Mouse (Mus musculus) c-Kit-positive CD71-positive TER-119-positive erythroid progenitor cells, embryonic 14.5 days (primary cell): Measurements from ENCODE around the gene Gm10799.
"Not testable (repeated sequence)": the region's sequence is repeated elsewhere in the genome, so short reads cannot be mapped to it uniquely, and the experiment has no call there.

ENCODE experiments used
- DNase-seq: peaks from one replicate; pipeline ENCODE4 v3.0.0-alpha.2; 2013; ENCODE audit warnings: low spot score

Gene Gm10799

DNA sequence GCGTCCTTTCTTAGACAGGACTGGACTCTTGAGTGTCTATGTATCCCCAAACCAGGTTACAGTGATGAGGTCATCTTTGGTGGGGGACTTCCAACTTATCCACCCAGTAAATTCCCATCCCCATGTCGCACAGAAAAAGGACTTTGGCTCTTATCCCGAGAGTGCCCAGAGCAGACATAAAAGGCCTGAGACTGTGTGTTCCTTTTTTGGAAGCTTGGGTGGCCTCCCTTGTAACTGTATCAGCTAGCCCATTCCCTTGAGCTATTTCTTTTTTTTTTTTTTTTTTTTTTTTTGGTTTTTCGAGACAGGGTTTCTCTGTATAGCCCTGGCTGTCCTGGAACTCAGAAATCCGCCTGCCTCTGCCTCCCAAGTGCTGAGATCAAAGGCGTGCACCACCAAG lies 2.8 kb downstream of the Gm10799 start, which contains the start of gene Gm10912:
Gene Gm10912, plus strand, starts transcription at position 301 of the 400 bp plus-strand sequence.
- DNase-seq: not testable (repeated sequence)

DNA sequence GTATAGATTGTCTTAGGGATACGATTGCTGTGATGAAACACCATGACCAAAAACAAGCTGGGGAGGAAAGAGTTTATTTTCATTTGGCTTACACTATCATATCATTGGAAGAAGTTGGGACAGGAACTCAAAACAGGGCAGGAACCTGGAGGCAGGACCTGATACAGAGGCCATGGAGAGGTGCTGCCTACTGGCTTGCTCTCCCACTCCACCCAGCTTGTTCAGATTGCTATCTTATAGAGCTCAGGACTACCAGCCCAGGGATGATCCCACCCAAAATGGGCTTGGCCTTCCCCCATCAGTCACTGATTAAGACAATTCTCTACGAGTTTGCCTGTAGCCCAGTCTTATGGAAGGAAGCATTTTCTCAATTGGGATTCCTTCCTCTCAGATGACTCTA lies 4.2 kb downstream of the Gm10799 start:
- DNase-seq: no peak

DNA sequence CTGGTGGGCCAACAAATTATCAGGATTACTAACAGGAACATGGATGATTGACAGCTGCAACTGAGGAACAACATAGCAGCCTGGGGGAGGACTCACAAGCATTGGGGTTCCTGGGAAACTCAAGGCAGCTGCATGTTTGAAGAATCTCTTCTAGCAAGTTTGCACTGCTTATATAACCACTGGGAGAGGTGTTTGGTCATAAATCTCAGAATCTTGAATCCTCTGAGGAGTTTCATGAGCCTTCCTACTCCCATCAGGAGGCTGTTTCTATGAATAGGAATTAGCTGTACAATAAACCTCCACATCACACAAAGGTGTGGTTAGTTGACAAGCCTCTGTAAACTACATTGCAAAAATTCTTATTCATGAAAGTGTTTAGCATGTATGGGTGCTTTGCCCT lies 5.7 kb downstream of the Gm10799 start:
- no peak for DNase-seq

DNA sequence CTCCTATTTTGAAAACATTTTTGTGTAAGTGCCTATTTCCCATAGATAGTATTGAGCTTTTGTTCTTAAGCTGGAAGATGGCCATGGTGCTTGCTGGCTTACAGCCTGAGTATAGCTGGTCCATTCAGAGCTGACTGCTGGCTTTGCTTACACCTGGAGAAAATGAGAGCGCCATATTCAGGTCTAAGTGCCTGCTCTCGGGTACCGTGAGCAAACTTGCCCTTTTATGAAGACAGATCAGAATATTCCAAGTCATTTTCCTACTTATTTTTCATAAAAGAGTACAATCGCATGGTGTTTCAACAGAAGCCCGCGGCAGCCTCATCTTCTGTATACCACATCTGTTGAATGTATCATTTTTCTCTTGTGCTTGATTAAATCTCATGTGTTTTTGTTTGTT lies 7.4 kb downstream of the Gm10799 start:
- no peak for DNase-seq

DNA sequence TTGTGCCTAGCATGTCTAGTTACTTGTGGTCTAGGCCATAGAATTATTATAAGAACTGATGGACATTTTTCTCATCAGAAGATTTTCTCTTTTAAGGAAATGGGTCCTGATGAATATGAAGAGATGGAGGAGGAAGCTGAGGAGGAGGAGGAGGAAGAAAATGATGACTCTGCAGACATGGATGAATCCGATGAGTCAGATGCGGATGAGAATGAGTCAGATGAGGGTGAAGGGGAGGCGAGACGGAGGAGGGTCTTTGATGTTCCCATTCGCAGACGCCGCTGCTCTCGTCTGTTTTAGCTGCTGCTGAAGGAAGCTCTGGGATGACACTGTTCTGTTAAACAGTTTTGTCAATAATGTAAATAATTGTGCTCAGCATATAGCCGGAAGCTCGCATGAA lies 8.6 kb downstream of the Gm10799 start:
- DNase-seq: no peak

DNA sequence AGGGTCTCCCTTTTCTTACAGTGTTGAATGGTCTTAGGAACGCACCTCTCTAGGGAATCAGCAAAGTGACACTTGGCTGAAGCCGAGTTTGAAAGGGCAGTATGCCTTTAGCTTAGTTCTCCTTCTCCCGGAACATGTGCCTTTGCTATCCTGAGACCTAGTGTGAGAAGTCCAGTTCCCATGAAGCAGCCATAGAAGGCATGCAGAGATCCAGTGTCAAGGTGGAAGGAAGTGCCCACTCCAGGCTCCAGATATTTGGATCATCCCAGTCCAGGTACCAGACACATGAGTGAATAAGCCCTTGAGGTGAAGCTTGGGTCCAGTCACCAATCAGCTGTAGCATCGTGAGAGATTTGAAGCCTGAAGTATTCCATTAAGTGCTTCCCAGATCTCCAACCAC lies 9.4 kb downstream of the Gm10799 start:
- DNase-seq: no peak

DNA sequence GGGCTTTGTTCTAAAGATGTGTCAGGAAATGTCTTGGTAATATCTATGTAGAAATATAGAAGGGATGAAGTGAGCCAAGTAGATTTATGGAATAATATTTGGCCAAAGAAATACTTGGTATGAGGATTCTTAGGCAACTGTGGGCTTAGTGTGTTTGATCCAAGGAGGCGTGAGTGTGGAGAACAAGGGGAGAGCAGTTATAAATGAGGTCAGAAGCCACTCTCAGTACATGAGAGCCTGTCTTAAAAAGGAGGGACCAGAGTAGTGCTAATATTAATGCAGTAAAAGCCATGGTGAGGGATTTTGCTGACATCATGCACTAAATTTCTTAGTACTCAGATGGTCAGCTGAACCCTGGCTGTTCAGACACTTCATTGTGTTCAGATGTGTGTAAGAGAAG lies 10.0 kb downstream of the Gm10799 start:
- DNase-seq: no peak

DNA sequence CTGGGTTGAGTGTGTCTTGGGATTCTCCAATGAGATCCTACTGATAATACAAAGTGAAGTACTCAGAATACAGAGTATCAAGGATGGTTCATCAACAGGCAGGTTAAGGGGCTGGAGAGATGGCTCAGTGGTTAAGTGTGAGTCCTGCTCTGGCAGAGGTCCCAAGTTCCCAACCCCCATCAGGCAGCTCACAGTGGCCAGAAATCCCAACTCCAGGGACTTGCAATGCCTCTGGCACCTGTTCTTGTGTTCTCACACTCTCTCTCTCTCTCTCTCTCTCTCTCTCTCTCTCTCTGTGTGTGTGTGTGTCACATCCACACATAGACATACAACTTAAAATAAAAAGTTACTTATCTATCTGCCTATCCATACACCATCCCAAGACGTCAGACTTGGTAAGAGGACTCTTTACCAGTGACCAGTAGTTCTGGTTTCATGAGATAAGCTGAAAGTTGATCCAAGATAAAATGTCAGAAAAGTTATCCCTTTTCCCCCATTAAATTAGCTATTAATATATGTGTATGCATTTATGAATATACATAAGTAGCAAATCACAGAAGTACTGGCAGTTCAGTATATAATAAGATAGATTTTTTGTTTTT lies 23.8 kb downstream of the Gm10799 start:
- no peak for DNase-seq

DNA sequence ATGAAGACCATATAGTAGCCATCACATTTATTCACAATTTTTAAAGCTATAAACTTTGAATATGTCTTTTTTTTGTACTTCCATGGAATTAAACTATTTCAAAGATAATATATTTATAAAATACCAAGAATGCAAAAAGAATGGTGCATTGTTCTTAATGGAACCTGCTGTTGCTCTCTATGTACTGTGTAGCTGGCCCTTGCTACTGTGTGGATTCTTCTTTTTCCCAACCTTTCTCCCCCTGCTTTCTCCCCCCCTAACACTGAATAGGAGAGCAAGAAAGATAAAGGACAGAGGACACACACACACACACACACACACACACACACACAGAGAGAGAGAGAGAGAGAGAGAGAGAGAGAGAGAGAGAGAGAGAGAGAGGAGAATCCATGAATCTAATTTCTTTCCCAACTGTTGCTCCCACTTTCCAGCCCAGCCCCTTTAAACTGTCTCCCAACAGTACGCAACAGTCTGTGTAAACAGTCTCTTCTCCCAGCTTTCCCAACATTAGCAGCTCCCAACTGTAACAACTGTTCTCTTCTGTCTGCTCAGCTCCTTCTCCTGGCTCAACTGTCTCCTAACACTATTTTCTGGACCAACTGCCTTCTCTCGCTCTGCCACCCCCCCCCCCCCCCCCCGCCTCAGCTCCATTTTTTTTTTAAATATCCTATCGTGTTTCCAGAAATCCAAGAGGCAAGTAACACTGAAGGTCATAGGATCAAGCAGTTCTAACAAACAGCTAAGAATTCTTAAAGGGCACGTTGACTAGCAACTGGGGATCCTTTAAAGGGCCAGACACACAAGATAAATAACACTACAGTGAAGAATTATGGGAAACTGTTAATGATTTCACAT lies 24.5 kb downstream of the Gm10799 start:
- no peak for DNase-seq

DNA sequence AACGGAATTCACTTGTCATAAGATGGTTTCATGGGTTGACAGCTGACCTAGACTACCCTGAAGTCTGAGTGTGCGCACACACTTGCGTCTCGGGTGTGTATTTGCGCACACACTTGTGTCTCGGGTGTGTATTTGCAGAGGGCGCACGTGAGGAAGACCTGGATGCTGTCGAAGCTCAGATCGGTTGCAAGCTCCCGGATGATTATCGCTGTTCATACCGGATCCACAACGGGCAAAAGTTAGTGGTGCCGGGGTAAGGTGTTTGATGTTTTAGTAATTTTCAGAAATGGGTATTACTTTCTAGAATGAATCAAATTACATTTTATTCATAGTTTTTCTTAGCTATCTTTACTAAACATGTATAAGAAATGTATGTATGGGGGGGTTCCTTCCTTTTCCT lies 25.6 kb downstream of the Gm10799 start:
- DNase-seq: no peak

DNA sequence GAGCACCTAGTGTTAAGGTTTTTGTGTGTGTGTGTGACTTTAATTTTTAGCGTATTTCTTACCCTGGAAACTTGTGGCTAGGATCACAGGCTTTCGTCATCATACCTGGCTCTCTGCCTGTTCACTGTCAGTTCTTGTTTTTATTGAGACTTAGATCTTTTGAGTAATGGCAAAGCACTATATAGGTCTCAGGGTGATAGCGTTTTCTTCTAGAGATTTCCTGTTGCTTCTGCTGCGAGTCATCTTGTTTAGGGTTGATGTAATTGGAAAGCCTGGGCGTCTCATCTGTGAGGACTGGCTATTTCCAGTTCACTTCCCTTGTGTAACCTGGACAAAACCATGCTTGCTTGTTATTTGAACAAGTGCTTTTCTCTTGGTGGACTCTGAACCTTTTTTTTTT lies 26.7 kb downstream of the Gm10799 start:
- DNase-seq: no peak

DNA sequence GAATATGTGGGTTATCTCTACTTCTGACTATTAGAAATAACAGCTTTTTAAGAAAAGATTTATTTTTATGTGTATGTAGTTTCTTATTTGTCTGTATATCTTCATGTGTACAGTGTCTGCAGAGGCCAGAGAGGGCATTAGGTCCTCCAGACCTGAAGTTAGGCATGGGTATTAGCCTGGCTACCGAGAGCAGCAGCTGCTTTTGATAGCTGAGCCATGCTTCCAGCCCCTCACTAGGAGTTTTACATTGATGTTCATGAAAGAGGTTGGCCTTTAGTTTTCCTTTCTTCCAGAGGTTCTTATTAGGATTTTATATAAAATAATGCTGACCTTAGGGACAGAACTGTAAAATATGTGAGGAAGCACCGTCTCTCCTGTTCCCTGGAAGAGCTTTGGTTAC lies 30.1 kb downstream of the Gm10799 start:
- no peak for DNase-seq

DNA sequence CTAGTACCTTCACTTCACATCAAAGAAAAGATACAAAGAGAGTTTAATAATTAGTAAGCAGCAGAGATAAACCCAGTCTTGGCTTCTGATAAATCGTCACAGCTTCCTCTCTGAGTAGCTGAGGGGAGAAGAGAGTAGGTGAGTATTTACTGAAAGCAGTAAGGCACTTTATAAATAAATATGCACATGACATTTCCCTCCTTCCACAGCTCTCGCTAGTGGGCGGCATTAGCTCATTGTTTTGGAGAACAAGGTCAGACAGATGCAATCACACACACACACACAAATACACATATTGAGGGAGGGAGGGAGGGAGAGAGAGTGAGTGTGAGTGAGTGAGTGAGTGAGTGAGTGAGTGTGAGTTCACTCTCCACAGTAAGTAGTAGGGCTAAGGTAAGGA lies 32.0 kb downstream of the Gm10799 start:
- no peak for DNase-seq

DNA sequence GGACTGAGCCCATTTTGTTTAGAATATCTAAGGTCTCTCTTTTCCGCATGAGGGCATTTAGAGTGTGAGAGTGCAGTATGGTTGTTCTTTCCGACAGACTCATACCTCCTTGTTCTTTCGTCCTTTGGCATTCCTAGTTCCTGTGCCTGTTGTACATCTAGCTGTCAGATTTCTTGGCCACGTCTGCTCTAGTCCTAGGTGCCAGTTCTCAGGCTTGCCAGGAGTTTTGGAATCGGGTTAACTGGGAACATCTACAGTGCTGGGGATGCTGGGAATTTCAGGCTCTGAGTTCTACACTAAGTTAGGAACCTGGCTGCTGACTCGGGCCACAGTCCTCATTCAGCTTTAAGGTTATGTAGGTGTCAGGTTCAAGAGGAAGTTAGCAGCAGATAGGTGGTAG lies 32.8 kb downstream of the Gm10799 start:
- no peak for DNase-seq

DNA sequence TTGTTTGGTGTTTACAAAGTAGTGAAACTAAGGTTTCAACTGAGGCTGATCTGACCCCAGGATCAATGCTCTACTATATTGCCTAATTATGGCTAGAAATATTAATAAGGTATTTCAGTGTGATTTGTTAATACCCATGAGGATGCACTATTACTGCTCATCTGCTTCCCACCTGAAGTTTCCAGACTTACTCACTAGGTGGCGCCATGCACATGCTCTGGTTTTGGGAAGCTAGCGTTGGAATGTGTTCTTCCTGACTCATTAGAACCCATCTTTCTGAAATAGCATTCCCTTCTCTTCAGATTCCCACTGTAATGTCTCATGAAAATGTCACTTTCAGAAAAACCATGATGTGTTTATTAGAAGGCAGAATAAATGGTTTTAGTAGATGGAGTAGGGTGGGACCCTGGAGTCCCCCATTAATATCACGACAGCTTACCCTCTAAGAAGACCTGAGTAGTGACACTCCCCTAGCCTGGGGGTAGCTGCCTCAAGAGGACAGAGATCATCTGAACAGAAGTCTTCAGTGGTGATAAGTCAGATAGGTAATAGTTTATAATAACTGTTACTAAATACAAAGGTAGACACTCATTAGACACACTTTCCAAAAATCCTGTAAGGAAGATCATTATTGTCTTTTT lies 33.4 kb downstream of the Gm10799 start:
- DNase-seq: peak; percentile 78

DNA sequence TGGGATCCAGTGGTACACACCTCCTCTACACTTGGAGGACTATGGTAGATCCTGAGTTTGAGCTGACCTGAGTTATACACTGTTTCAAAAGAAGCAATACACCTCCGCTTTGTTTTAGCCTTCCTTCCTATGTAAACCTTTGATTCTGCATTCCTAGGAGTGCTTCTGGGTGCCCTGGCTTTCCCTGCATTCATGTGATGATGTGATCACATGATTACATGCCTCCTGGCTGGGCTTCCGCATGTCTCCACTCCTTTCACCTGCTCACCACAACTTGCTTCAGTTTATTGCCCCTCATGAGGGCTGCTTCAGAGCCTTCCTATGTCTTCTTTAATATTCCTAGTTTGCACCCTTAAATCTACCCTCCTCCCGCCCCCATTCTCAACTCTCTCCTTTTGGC lies 36.3 kb downstream of the Gm10799 start:
- no peak for DNase-seq

DNA sequence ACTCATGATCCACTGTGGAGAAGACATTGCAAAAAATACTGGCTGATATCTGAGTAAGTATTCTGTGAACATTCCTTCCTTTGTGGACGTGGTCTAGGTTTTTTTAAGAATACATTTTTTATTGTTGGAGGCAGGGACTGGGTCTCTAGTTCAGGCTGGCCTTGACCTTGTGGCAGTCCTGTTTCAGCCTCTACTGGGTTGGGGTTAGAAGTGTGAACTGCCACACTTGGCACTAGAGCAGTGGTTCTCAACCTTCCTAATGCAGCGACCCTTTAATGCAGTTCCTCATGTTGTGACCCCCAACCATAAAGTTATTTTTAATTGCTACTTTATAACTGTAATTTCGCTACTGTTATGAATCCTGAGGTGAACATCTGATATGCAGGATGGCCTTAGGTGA lies 38.0 kb downstream of the Gm10799 start:
- no peak for DNase-seq

DNA sequence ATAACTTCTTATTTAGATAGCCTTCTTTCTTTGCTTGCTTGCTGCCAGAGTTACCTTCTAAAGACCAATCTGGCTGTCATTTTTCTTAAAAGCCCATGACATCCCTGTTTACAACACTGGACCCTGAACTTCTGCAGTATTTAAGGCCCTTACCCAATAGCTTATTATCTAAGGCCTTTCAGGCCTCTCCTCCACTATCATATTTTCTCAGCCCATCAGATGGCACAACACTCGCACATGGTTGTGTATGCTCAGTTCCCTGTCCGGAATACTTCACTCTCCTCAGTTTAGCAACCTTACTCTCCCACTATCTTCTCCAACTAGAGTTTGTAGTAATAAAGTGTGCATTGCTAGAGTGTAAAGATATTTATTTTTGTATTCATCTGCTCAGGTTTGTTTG lies 39.3 kb downstream of the Gm10799 start:
- peak; percentile 60 for DNase-seq

DNA sequence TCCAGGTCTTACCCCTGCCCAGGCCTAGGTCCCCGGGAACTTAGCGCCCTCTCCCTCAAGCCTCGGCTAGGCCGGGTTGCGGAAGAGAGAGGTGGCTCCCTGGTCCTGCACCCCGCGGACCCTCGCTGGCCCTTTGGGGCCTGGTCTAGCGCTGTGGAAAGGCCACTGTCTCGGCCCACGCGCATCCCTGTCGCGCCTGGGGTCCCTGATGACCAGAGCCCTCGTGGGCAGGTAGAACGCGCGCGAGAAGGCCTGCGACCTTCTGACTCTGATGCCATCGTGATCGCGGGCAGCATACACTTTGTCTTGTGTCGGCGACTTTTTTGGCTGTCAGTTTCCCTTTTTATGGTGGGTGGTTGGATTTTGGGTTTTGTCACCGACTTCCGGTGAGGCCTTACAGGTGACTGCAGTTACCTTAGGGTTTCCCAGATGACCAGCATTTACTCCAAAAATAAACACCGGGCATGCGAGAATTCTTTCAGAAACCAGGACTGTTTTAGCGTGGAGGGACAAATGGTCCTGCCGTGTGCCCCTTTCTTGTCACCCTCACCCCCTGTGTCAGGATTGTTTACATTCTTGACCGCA lies 40.1 kb downstream of the Gm10799 start, which contains the start of gene 4931422A03Rik:
Gene 4931422A03Rik, minus strand, starts transcription at position 223 of the 585 bp plus-strand sequence.
- DNase-seq: peak; percentile 35

DNA sequence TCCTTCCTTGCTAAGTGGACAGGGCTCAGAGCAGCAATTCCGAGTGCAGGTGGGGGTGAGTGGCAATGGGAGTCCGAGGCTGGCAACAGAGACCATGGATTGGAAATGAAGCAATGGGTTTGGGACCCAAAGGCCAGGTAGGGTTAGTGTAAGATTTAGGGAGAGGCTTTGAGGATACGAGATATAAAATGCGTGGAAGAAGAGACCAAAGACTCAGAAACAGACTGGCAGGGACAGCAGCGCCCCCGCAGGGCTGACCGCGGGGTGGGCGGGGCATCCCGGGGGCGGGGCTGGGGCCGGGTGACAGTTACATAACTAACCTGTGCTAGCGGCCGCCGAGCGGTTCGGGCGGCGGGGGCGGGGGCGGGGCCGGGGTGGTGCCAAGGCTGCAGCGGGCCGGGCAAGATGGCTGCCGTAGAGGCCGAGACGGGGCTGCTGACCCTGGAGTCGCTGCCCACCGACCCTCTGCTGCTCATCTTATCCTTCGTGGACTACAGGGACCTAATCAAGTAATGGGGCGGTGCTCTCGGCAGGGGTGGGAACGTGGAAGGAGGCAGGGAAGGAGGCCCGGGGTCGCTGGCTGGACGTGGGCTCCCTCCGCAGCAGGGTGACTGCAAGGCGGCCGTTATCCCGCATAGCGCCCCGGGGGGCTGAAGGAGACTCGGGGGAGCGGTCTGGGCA lies 40.8 kb downstream of the Gm10799 start, which contains the start of gene Fbxo3:
Gene Fbxo3, plus strand, starts transcription at position 264 of the 681 bp plus-strand sequence.
- peak; percentile 81 for DNase-seq

DNA sequence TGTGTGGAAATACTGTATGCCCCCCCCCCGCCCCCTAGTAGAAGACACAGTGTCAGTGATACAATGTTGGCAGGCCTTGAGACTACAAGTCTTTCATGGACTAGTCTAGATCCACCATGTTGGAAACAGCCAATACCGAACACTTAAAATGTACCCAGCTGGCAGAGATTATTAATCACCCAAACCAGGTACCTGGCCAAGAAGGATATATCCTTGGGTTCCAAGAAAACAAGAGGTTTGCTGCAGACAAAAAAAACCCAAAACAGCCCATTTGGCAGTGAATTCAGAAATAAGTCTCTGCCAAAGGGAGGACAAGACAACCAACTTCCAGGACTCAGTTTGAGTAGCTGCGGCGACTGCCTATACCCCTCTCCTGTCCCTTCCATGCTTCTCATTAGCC lies 43.7 kb downstream of the Gm10799 start:
- no peak for DNase-seq

DNA sequence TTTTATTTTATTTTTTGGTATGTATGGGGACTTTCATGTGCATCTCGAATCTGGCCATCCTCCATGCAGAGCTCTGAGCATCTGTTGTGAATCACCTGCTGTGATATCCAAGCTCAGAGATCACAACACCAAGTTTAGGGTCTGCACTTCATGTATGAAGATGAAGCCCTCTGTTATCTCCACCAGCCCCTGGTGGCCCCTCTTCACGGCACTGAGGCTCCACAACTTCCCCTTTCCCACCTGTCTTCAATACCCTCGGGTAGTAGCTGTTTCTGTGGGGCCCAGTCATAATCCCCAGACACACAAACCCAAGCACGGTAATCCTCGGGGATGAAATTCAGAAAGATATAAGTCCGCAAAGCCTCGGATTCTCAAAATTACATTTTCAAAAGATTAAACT lies 45.3 kb downstream of the Gm10799 start:
- no peak for DNase-seq
